Mouse (Mus musculus): ENCODE results near the gene Gm14151. TPM values are rescaled to one million over a fixed set of nuclear protein-coding genes. Genes with fewer than 3 reads are reported as not detected.
A peak's percentile ranks its signal among the peaks of the same experiment; 100 is the strongest.
"Not testable (repeated sequence)": the region's sequence is repeated elsewhere in the genome, so short reads cannot be mapped to it uniquely, and the experiment has no call there.

Gene Gm14151
- polyA plus RNA-seq (2011; ENCODE audit: insufficient read depth, insufficient read length, low read depth, missing spikeins), result not detected in 2 replicates

DNA sequence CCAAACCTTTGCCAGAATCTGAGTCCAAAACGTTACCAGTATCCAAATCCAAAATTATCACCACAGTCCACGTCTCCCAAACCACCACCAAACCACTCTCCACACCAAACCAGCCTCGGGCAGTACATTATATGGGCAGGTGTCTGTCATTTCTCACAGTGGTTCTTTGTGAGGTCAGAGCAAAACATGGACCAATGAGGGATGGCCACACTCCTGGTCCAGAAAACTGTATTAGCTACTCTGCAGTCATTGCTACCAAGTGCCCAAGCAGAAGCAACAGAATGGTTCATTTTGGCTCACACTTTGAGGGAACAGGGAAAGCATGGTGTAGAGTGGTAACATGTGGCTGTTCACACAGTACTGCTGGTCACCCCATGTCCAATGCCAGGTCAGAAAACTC lies at the start of gene Gm14151:
Gene Gm14151, minus strand, starts transcription at position 101 of the 400 bp plus-strand sequence.
- H3K27ac ChIP-seq (ENCODE audit: insufficient read depth, low read length); H3K9me3 ChIP-seq (replicated peaks; ENCODE audit: control insufficient read depth, insufficient read depth, low read length, poor library complexity, severe bottlenecking); H3K36me3 ChIP-seq (ENCODE audit: control insufficient read depth, insufficient read depth, low read length, poor library complexity, severe bottlenecking); H3K4me1 ChIP-seq (ENCODE audit: control insufficient read depth, insufficient read depth, low read length); H3K4me3 ChIP-seq (ENCODE audit: low read depth, low read length); H3K9ac ChIP-seq (ENCODE audit: low read depth, poor library complexity, severe bottlenecking); H3K27me3 ChIP-seq (ENCODE audit: control insufficient read depth, insufficient read depth, low read length, poor library complexity, severe bottlenecking): not testable (repeated sequence)

DNA sequence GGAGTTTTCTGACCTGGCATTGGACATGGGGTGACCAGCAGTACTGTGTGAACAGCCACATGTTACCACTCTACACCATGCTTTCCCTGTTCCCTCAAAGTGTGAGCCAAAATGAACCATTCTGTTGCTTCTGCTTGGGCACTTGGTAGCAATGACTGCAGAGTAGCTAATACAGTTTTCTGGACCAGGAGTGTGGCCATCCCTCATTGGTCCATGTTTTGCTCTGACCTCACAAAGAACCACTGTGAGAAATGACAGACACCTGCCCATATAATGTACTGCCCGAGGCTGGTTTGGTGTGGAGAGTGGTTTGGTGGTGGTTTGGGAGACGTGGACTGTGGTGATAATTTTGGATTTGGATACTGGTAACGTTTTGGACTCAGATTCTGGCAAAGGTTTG lies 5.8 kb upstream of the Gm14151 start, which contains the start of gene Gm14147:
Gene Gm14147, plus strand, starts transcription at position 301 of the 400 bp plus-strand sequence.
- H3K27ac ChIP-seq (ENCODE audit: insufficient read depth, low read length); H3K4me1 ChIP-seq (ENCODE audit: control insufficient read depth, insufficient read depth, low read length); H3K4me3 ChIP-seq (ENCODE audit: low read depth, low read length); H3K36me3 ChIP-seq (ENCODE audit: control insufficient read depth, insufficient read depth, low read length, poor library complexity, severe bottlenecking); H3K27me3 ChIP-seq (ENCODE audit: control insufficient read depth, insufficient read depth, low read length, poor library complexity, severe bottlenecking); H3K9me3 ChIP-seq (replicated peaks; ENCODE audit: control insufficient read depth, insufficient read depth, low read length, poor library complexity, severe bottlenecking); H3K9ac ChIP-seq (ENCODE audit: low read depth, poor library complexity, severe bottlenecking): not testable (repeated sequence)

DNA sequence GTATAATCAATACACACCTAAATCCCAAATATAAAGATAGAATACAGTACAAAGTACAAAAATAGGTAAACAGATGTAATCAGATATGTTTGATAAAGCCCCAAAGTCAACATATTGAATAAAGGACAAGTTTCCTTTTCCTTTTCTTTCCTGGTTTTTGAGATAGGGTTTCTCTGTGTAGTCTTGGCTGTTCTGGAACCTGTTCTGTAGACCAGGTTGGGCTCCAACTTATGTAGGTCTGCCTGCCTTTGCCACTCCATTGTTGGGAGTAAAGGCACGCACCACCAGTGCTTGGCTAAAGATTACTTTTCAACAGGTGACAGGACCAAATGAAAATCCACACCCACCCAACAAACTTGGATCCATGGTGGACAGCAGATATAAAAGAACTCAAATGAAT lies 35.5 kb downstream of the Gm14151 start:
- Histone ChIP-seq H3K4me3 (ENCODE audit: low read depth, low read length) (no peak overlapping the region), H3K9ac (ENCODE audit: low read depth, poor library complexity, severe bottlenecking) (no peak overlapping the region), H3K9me3 (replicated peaks; ENCODE audit: control insufficient read depth, insufficient read depth, low read length, poor library complexity, severe bottlenecking) (no peaks in the 10 kb centered on the region), H3K27me3 (ENCODE audit: control insufficient read depth, insufficient read depth, low read length, poor library complexity, severe bottlenecking) (no peaks in the 10 kb centered on the region), H3K36me3 (ENCODE audit: control insufficient read depth, insufficient read depth, low read length, poor library complexity, severe bottlenecking) (no peaks in the 10 kb centered on the region), H3K27ac (ENCODE audit: insufficient read depth, low read length) (no peak overlapping the region), H3K4me1 (ENCODE audit: control insufficient read depth, insufficient read depth, low read length) (no peaks in the 10 kb centered on the region)
- no peak for TF ChIP-seq EP300 (IDR thresholded peaks at IDR 0.05; ENCODE audit: insufficient read depth, low read depth, low read length)
- TF ChIP-seq CTCF (IDR thresholded peaks at IDR 0.05; ENCODE audit: low read depth, low read length), result no peak
- TF ChIP-seq POLR2A (IDR thresholded peaks at IDR 0.05; ENCODE audit: insufficient read depth, low read length), result no peak

DNA sequence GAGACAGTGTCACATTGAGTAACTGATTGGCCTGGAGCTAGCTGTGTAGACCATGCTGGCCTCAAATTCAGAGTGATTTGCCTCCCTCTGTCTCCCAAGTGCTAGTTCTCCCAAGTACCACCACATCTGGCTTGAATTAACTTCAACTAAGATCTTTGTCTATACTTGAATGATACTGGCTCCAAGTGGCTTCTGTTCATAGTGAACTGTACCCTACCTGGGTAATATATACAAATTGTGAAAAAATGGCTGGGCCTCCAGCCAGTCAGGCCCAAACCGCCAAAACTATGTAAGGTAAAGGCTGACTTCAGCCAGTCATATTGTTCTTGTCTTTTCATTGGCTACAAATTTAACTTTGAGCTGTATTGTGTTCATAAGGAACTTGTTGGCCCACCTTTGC lies 51.7 kb downstream of the Gm14151 start:
- H3K4me1 ChIP-seq (ENCODE audit: control insufficient read depth, insufficient read depth, low read length), result no peaks in the 10 kb centered on the region
- H3K4me3 ChIP-seq (ENCODE audit: low read depth, low read length), result no peak overlapping the region
- no peaks in the 10 kb centered on the region for H3K27me3 ChIP-seq (ENCODE audit: control insufficient read depth, insufficient read depth, low read length, poor library complexity, severe bottlenecking)
- no peaks in the 10 kb centered on the region for H3K9me3 ChIP-seq (replicated peaks; ENCODE audit: control insufficient read depth, insufficient read depth, low read length, poor library complexity, severe bottlenecking)
- H3K36me3 ChIP-seq (ENCODE audit: control insufficient read depth, insufficient read depth, low read length, poor library complexity, severe bottlenecking), result no peaks in the 10 kb centered on the region
- no peak overlapping the region for H3K9ac ChIP-seq (ENCODE audit: low read depth, poor library complexity, severe bottlenecking)
- TF ChIP-seq POLR2A (IDR thresholded peaks at IDR 0.05; ENCODE audit: insufficient read depth, low read length) (no peak), EP300 (IDR thresholded peaks at IDR 0.05; ENCODE audit: insufficient read depth, low read depth, low read length) (no peak), CTCF (IDR thresholded peaks at IDR 0.05; ENCODE audit: low read depth, low read length) (no peak)
- no peak overlapping the region for H3K27ac ChIP-seq (ENCODE audit: insufficient read depth, low read length)

DNA sequence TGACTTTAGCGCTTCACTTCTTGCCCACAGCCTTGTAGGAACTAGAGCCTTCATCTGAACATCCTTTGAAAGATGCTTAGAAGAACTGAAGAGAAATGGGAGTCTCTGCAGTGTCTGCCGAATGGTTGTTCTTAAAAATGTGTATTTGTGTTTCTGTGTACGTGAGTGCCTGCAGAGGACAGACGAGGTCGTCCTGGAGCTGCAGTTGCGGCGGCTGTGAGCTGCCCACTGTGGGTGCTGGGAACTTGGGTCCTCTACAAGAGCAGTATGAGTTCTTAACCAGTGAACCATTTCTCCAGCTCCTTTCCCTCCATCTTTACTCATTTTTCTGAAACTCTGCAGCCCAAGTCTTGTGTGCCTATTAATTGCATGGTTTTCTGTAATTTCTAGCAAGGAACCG lies 52.4 kb downstream of the Gm14151 start:
- Histone ChIP-seq H3K4me1 (ENCODE audit: control insufficient read depth, insufficient read depth, low read length) (no peaks in the 10 kb centered on the region), H3K36me3 (ENCODE audit: control insufficient read depth, insufficient read depth, low read length, poor library complexity, severe bottlenecking) (no peaks in the 10 kb centered on the region), H3K27me3 (ENCODE audit: control insufficient read depth, insufficient read depth, low read length, poor library complexity, severe bottlenecking) (no peaks in the 10 kb centered on the region), H3K9me3 (replicated peaks; ENCODE audit: control insufficient read depth, insufficient read depth, low read length, poor library complexity, severe bottlenecking) (no peaks in the 10 kb centered on the region), H3K27ac (ENCODE audit: insufficient read depth, low read length) (no peak overlapping the region), H3K4me3 (ENCODE audit: low read depth, low read length) (peak overlapping the region; percentile 98), H3K9ac (ENCODE audit: low read depth, poor library complexity, severe bottlenecking) (peak overlapping the region; percentile 99)
- TF ChIP-seq EP300 (IDR thresholded peaks at IDR 0.05; ENCODE audit: insufficient read depth, low read depth, low read length) (no peak), CTCF (IDR thresholded peaks at IDR 0.05; ENCODE audit: low read depth, low read length) (peak; percentile 3)

DNA sequence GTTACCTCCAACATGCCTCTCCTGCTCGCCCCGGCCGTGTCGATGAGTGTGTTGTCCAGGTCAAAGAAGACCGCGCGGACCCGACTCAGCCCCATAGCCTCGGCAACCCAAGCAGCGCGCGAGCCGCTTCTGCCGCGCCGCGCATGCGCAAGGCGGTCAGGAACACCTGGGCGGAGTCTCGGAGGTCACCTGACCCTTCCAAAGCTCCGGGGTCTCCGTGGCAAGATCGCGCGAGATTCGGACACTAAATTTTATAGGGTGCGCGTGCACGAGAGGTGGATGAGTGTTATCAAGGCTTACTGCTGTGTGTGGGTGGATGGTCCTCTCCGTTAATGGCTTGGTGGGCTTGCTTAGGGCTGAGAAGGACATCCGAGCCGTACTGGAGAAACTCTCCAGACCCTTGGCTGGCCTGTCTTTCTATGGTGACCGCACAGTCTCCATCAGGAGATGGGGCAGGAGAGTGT lies 52.9 kb downstream of the Gm14151 start, which contains the start of the genes Ninl and Nanp:
Gene Ninl, minus strand, starts transcription at position 151 of the 464 bp plus-strand sequence.
Gene Nanp, minus strand, starts transcription at position 167 of the 464 bp plus-strand sequence.
- no peaks in the 10 kb centered on the region for H3K27me3 ChIP-seq (ENCODE audit: control insufficient read depth, insufficient read depth, low read length, poor library complexity, severe bottlenecking)
- no peaks in the 10 kb centered on the region for H3K9me3 ChIP-seq (replicated peaks; ENCODE audit: control insufficient read depth, insufficient read depth, low read length, poor library complexity, severe bottlenecking)
- H3K27ac ChIP-seq (ENCODE audit: insufficient read depth, low read length), result no peak within 1 kb of the TSS
- no peaks in the 10 kb centered on the region; the same call in 1 of the 2 replicates for H3K36me3 ChIP-seq (ENCODE audit: control insufficient read depth, insufficient read depth, low read length, poor library complexity, severe bottlenecking)
- TF ChIP-seq CTCF (IDR thresholded peaks at IDR 0.05; ENCODE audit: low read depth, low read length), result no peak
- TF ChIP-seq EP300 (IDR thresholded peaks at IDR 0.05; ENCODE audit: insufficient read depth, low read depth, low read length), result no peak
- peak; percentile 94 for TF ChIP-seq POLR2A (IDR thresholded peaks at IDR 0.05; ENCODE audit: insufficient read depth, low read length)
- no peaks in the 10 kb centered on the region for H3K4me1 ChIP-seq (ENCODE audit: control insufficient read depth, insufficient read depth, low read length)
- peak within 1 kb of the TSS; percentile 99 for H3K9ac ChIP-seq (ENCODE audit: low read depth, poor library complexity, severe bottlenecking)
- peak within 1 kb of the TSS; percentile 98 for H3K4me3 ChIP-seq (ENCODE audit: low read depth, low read length)

Measured in ES-Bruce4 (cell line).